Mouse (Mus musculus): ENCODE measurements at regions not wholly inside any gene's neighbourhood (a gene's known extent, or its start where the extent isn't known, plus 50 kb on each side); places are given as distances from the start of the nearest gene placed in this dataset.

DNA sequence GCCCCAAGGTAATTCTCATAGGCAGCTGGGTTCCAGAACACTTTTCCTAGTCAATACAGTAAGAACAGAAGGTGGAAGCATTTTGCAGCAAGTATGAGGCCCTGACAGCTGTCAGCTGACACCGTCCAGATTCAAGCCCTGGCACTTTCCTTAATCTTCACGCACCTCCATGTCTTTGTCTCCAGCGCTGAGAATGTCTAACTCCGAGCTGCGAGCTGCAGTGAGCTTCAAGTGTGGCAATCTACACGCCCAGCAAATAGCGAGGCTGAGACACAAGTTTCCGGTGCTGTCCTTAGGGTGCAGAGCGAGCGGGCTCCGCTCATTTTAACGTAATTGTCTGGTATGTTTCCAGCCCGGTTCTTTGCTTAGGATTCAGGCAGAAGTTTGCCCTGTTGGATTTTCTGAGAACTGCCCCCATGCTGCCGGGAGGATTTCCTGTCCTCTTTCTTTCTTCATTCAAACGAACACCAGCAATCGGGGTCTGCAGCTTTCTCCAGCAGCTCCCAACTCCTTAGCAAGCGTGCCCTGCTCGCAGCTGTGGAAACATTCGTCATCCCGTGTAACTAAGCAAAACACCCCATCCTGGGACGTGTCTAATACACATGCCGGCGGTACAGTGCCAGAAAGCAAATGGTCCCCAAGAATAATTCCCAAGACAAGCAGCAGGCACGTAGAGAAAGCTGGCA is 54.5 kb downstream of the Irx3 start:
- Histone ChIP-seq H3K27ac (ENCODE audit: low read length) (no peak overlapping the region), H3K4me2 (replicated peaks; ENCODE audit: low read depth, low read length) (peak overlapping the region; percentile 24), H3K9ac (replicated peaks; ENCODE audit: low read depth, low read length) (no peak overlapping the region), H3K4me3 (ENCODE audit: low read depth, low read length) (no peak overlapping the region), H3K27me3 (ENCODE audit: control insufficient read depth, insufficient read depth, low read length) (no peaks in the 10 kb centered on the region), H3K4me1 (ENCODE audit: control insufficient read depth, insufficient read depth, low read length) (peaks cover 16% of the 10 kb centered on the region; the same call in 1 of the 2 replicates), H3K36me3 (ENCODE audit: control insufficient read depth, insufficient read depth, low read length) (no peaks in the 10 kb centered on the region), H3K9me3 (ENCODE audit: control insufficient read depth, low read depth, low read length) (no peaks in the 10 kb centered on the region)
- WGBS: 31% methylated on average over 24 of the region's 24 CpGs
- ATAC-seq (ENCODE audit: insufficient number of reproducible peaks, insufficient read depth, low FRiP score, low read depth): no peak

GRCm38 (mm10) chr8:91724646-91725045 is 77.2 kb downstream of the Irx3 start:
- no peaks in the 10 kb centered on the region for H3K9me3 ChIP-seq (ENCODE audit: control insufficient read depth, low read depth, low read length)
- no peaks in the 10 kb centered on the region for H3K4me1 ChIP-seq (ENCODE audit: control insufficient read depth, insufficient read depth, low read length)
- H3K4me3 ChIP-seq (ENCODE audit: low read depth, low read length): no peak overlapping the region
- no peaks in the 10 kb centered on the region for H3K27me3 ChIP-seq (ENCODE audit: control insufficient read depth, insufficient read depth, low read length)
- H3K9ac ChIP-seq (replicated peaks; ENCODE audit: low read depth, low read length): no peak overlapping the region
- no peak overlapping the region for H3K27ac ChIP-seq (ENCODE audit: low read length)
- no peak for ATAC-seq (ENCODE audit: insufficient number of reproducible peaks, insufficient read depth, low FRiP score, low read depth)
- no peaks in the 10 kb centered on the region for H3K36me3 ChIP-seq (ENCODE audit: control insufficient read depth, insufficient read depth, low read length)
- no peak overlapping the region for H3K4me2 ChIP-seq (replicated peaks; ENCODE audit: low read depth, low read length)
- 78% methylated on average over 2 of the region's 2 CpGs for WGBS

Measured in stomach, embryonic 14.5 days (tissue).